In genomic region chr2:71726883-71727676, GRCm38 (mm10) we compare ENCODE assay signal across 27 mouse cellular contexts. TPM values are rescaled to one million over a fixed set of nuclear protein-coding genes. Genes with fewer than 3 reads are reported as not detected.
A peak's percentile ranks its signal among the peaks of the same experiment; 100 is the strongest.
DNase-seq lines count a peak whose midpoint lies in the region; ATAC-seq lines count a peak whose summit lies in the region.
"Had no signal": no experiment of that assay in that cellular context is flagged by ENCODE, and none has a peak within 500 bp of the region (broad histone marks: within the 10 kb centered on the region; RNA-seq: fewer than 3 reads in every experiment).

No protein-coding gene starts in this region.

- H3K4me3 ChIP-seq in heart, embryonic 12.5 days, result no peak overlapping the region
- H3K4me3 ChIP-seq in heart, embryonic 15.5 days, result no peak overlapping the region
- no peak overlapping the region for H3K4me3 ChIP-seq in kidney, embryonic 14.5 days (ENCODE audit: low read length)
- H3K4me3 ChIP-seq: embryonic facial prominence, embryonic 10.5 days; embryonic facial prominence, embryonic 13.5 days; erythroblast, embryonic 14.5 days; forebrain, embryonic 12.5 days; forebrain, embryonic 15.5 days had no signal

- no peak overlapping the region for H3K4me2 ChIP-seq in heart, embryonic 12.5 days
- no peak overlapping the region for H3K4me2 ChIP-seq in heart, embryonic 15.5 days
- no peak overlapping the region for H3K4me2 ChIP-seq in kidney, embryonic 14.5 days (replicated peaks; ENCODE audit: low read depth, low read length)
- H3K4me2 ChIP-seq: embryonic facial prominence, embryonic 13.5 days; forebrain, embryonic 12.5 days; forebrain, embryonic 15.5 days; hindbrain, embryonic 14.5 days had no signal

- no peaks in the 10 kb centered on the region for H3K27me3 ChIP-seq in heart, embryonic 12.5 days (replicated peaks)
- H3K27me3 ChIP-seq in heart, embryonic 15.5 days, result no peaks in the 10 kb centered on the region
- H3K27me3 ChIP-seq in kidney, embryonic 14.5 days (ENCODE audit: control insufficient read depth, insufficient read depth, low read length), result no peaks in the 10 kb centered on the region

- peak; percentile 52; the same call in 1 of the 2 replicates for ATAC-seq in heart, embryonic 12.5 days (ENCODE audit: insufficient number of reproducible peaks, low FRiP score)
- peak; percentile 55; the same call in 1 of the 2 replicates for ATAC-seq in heart, embryonic 15.5 days (replicated peaks; ENCODE audit: insufficient number of reproducible peaks, insufficient read depth, low FRiP score, low read depth)
- ATAC-seq in kidney, embryonic 14.5 days (ENCODE audit: low FRiP score, low TSS enrichment), result no peak
- ATAC-seq: CD4-positive, CD25-positive, alpha-beta regulatory T cell, adult 4 months; forebrain, embryonic 15.5 days; hindbrain, postnatal 0 days; inflammation-experienced regulatory T-cells, adult 6 months; intestine, embryonic 16.5 days had no signal

- intact Hi-C loops in heart, postnatal 14 days (cut with DNase I), result no loop called here

- no peak overlapping the region for H3K9ac ChIP-seq in heart, embryonic 12.5 days
- no peak overlapping the region for H3K9ac ChIP-seq in heart, embryonic 15.5 days
- no peak overlapping the region for H3K9ac ChIP-seq in kidney, embryonic 14.5 days (ENCODE audit: low read depth, low read length)
- H3K9ac ChIP-seq: embryonic facial prominence, embryonic 13.5 days; forebrain, embryonic 12.5 days; forebrain, embryonic 15.5 days; hindbrain, embryonic 14.5 days had no signal

- WGBS in heart, embryonic 12.5 days, result 30% methylated on average over 7 of the region's 7 CpGs
- 43% methylated on average over 7 of the region's 7 CpGs for WGBS in heart, embryonic 15.5 days
- 87% methylated on average over 7 of the region's 7 CpGs for WGBS in kidney, embryonic 14.5 days

- DNase-seq in heart, adult 18-20 months, result peak; percentile 12 to 18
- no peak for DNase-seq in heart, postnatal 14 days
- DNase-seq in heart, adult 9 months (ENCODE audit: low spot score in 2 of 2), result no peak
- DNase-seq in heart, postnatal 4 days, result no peak
- DNase-seq: adrenal gland, postnatal 10 days; cerebellum, adult 11-12 months; cerebellum, adult 8-10 months; cerebellum, postnatal 10 days; cerebellum, postnatal 36 days; embryo, embryonic 11 days; gastrocnemius, postnatal 25 days; kidney, adult 18-20 months; kidney, adult 9 months had no signal

- no peaks in the 10 kb centered on the region for H3K9me3 ChIP-seq in heart, embryonic 12.5 days (replicated peaks)
- H3K9me3 ChIP-seq in heart, embryonic 15.5 days (replicated peaks), result no peaks in the 10 kb centered on the region
- H3K9me3 ChIP-seq in kidney, embryonic 14.5 days (ENCODE audit: control insufficient read depth, low read length), result no peaks in the 10 kb centered on the region
- H3K9me3 ChIP-seq: embryonic facial prominence, embryonic 10.5 days; embryonic facial prominence, embryonic 13.5 days; forebrain, embryonic 12.5 days; forebrain, embryonic 15.5 days had no signal

- H3K36me3 ChIP-seq in heart, embryonic 12.5 days, result no peaks in the 10 kb centered on the region
- no peaks in the 10 kb centered on the region for H3K36me3 ChIP-seq in heart, embryonic 15.5 days
- H3K36me3 ChIP-seq in kidney, embryonic 14.5 days (ENCODE audit: control insufficient read depth, insufficient read depth, low read length), result no peaks in the 10 kb centered on the region
- H3K36me3 ChIP-seq: embryonic facial prominence, embryonic 10.5 days; embryonic facial prominence, embryonic 13.5 days; forebrain, embryonic 12.5 days; forebrain, embryonic 15.5 days had no signal

- peaks cover 64% of the 10 kb centered on the region for H3K4me1 ChIP-seq in heart, embryonic 12.5 days (replicated peaks)
- H3K4me1 ChIP-seq in heart, embryonic 15.5 days (replicated peaks), result peaks cover 25% of the 10 kb centered on the region
- H3K4me1 ChIP-seq in kidney, embryonic 14.5 days (ENCODE audit: control insufficient read depth, insufficient read depth, low read length), result peaks cover 14% of the 10 kb centered on the region; the same call in 1 of the 2 replicates
- H3K4me1 ChIP-seq: forebrain, embryonic 12.5 days; forebrain, embryonic 15.5 days had no signal

- H3K27ac ChIP-seq in heart, embryonic 12.5 days (ENCODE audit: poor library complexity, severe bottlenecking), result peak overlapping the region; percentile 62
- peak overlapping the region; percentile 48 for H3K27ac ChIP-seq in heart, embryonic 15.5 days
- H3K27ac ChIP-seq in kidney, embryonic 14.5 days (ENCODE audit: low read depth, low read length), result no peak overlapping the region
- H3K27ac ChIP-seq: embryonic facial prominence, embryonic 10.5 days; embryonic facial prominence, embryonic 13.5 days; forebrain, embryonic 12.5 days; forebrain, embryonic 15.5 days; hindbrain, embryonic 14.5 days; hindbrain, postnatal 0 days; kidney, postnatal 0 days had no signal

RNA-seq across cellular contexts. Expression of gene Itga6, which starts 18.3 kb away (rescaled TPM):
- 10 to 100 TPM; 51.5 to 62.3 TPM for total RNA-seq in heart, adult 18-20 months (2021)
- total RNA-seq in heart, postnatal 14 days (2021), result 10 to 100 TPM; 79.2 to 80.7 TPM
- 115 and 130 TPM in 2 replicates for polyA plus RNA-seq in heart, embryonic 12.5 days (2016; fragmentation: Nextera tagmentation; extraction: Ambion mirVana)
- polyA plus RNA-seq in heart, embryonic 15.5 days (2015; fragmentation: Nextera tagmentation; extraction: Ambion mirVana), result 48.5 and 52.8 TPM in 2 replicates
- total RNA-seq in heart, postnatal 4 days (2021), result 100 to 1,000 TPM; 104 to 114 TPM
- 65.6 and 95.8 TPM in 2 replicates for polyA plus RNA-seq in kidney, embryonic 14.5 days (2014; fragmentation: Nextera tagmentation; extraction: Ambion mirVana)

Comparison
In these comparisons a context has a peak if more than half of its experiments do, and no peak if none do; other contexts are left out.
1. DNase-seq: peak in heart, adult 18-20 months (2 of 2); none in heart, postnatal 14 days (0 of 2), heart, adult 9 months (0 of 2) and heart, postnatal 4 days (single experiment).